Comparison of ENCODE assay signal across 21 mouse cellular contexts in genomic region chr16:91524206-91524605, GRCm38 (mm10). TPM values are rescaled to one million over a fixed set of nuclear protein-coding genes. Genes with fewer than 3 reads are reported as not detected.
DNase-seq lines count a peak whose midpoint lies in the region; TF ChIP-seq lines count a peak whose summit lies in the region.
"Had no signal": no experiment of that assay in that cellular context is flagged by ENCODE, and none has a peak within 500 bp of the region (broad histone marks: within the 10 kb centered on the region; RNA-seq: fewer than 3 reads in every experiment).

No protein-coding gene starts in this region.

- TF ChIP-seq CTCF in spleen, adult 2 months (IDR thresholded peaks at IDR 0.05; ENCODE audit: extremely low read depth, insufficient read depth, insufficient read length, insufficient replicate concordance), result no peak

- WGBS in spleen, adult 2 months, result 45% methylated on average over 5 of the region's 5 CpGs
- whole genome bisulfite sequencing in macrophage (ENCODE audit: missing documents), result 34% methylated on average over 5 of the region's 5 CpGs

- peaks cover 20% of the 10 kb centered on the region; the same call in 1 of the 2 replicates for H3K4me1 ChIP-seq in spleen, adult 2 months (ENCODE audit: control insufficient read depth, insufficient read depth, insufficient read length)
- H3K4me1 ChIP-seq: embryonic facial prominence, embryonic 10.5 days; forebrain, embryonic 12.5 days; hindbrain, embryonic 13.5 days had no signal

- H3K27ac ChIP-seq in spleen, adult 2 months (ENCODE audit: insufficient read depth, low read length), result peak overlapping the region; percentile 50; the same call in 1 of the 2 replicates
- H3K27ac ChIP-seq in macrophage, result peak overlapping the region; percentile 99
- H3K27ac ChIP-seq: embryonic facial prominence, embryonic 10.5 days; embryonic facial prominence, embryonic 13.5 days; forebrain, embryonic 12.5 days; forebrain, embryonic 15.5 days; hindbrain, embryonic 10.5 days; hindbrain, embryonic 13.5 days had no signal

- H3K36me3 ChIP-seq in spleen, adult 2 months (ENCODE audit: control insufficient read depth, insufficient read depth, low read length), result no peaks in the 10 kb centered on the region
- no peaks in the 10 kb centered on the region for H3K36me3 ChIP-seq in macrophage (ENCODE audit: inconsistent target)
- H3K36me3 ChIP-seq: embryonic facial prominence, embryonic 10.5 days; embryonic facial prominence, embryonic 13.5 days; forebrain, embryonic 12.5 days; forebrain, embryonic 15.5 days; hindbrain, embryonic 10.5 days; hindbrain, embryonic 13.5 days had no signal

- H3K4me3 ChIP-seq in spleen, adult 2 months (ENCODE audit: extremely low read depth, insufficient read depth, insufficient read length), result no peak overlapping the region
- no peak overlapping the region for H3K4me3 ChIP-seq in macrophage (ENCODE audit: inconsistent target)
- H3K4me3 ChIP-seq: embryonic facial prominence, embryonic 10.5 days; embryonic facial prominence, embryonic 13.5 days; erythroblast, embryonic 14.5 days; forebrain, embryonic 12.5 days; forebrain, embryonic 15.5 days; hindbrain, embryonic 10.5 days; hindbrain, embryonic 13.5 days had no signal

- no peaks in the 10 kb centered on the region for H3K27me3 ChIP-seq in spleen, adult 2 months (ENCODE audit: control insufficient read depth, insufficient read depth, low read length)
- H3K27me3 ChIP-seq: embryonic facial prominence, embryonic 13.5 days; forebrain, embryonic 12.5 days; forebrain, embryonic 15.5 days; hindbrain, embryonic 13.5 days had no signal

- intact Hi-C loops in heart, postnatal 36 days (cut with DNase I), result no loop called here

- TF ChIP-seq POLR2A in spleen, adult 2 months (IDR thresholded peaks at IDR 0.05; ENCODE audit: low read depth, low read length), result no peak

- no peaks in the 10 kb centered on the region for H3K79me2 ChIP-seq in macrophage (ENCODE audit: inconsistent target)

- peak; percentile 88 for DNase-seq in heart, adult 11 months
- no peak for DNase-seq in heart, postnatal 36 days
- no peak for DNase-seq in spleen, adult 2 months (ENCODE audit: low read depth in 1 of 2, low spot score in 2 of 2)
- DNase-seq in spleen, postnatal 36 days (ENCODE audit: low spot score in 2 of 2), result no peak
- DNase-seq in left cerebral cortex, adult 8-10 months (ENCODE audit: low spot score in 2 of 2), result no peak
- DNase-seq: adrenal gland, adult 8-10 months; adrenal gland, postnatal 25 days; cerebellum, adult 11-12 months; cerebellum, adult 8-10 months; cerebellum, postnatal 10 days; cerebellum, postnatal 36 days; embryo, embryonic 11 days; gastrocnemius, postnatal 25 days had no signal

RNA-seq across cellular contexts. Expression of gene Ifngr2, which starts 22.7 kb away (rescaled TPM):
- total RNA-seq in heart, postnatal 36 days (2021), result 100 to 1,000 TPM; 128 to 159 TPM
- 18.7 and 36.7 TPM in 2 replicates for polyA plus RNA-seq in spleen, adult 2 months (2012; rRNA removed)
- total RNA-seq in macrophage (2018; cell fraction: chromatin; rRNA removed), result 10 to 100 TPM; 29.9 to 65.9 (median 45.2) TPM
- total RNA-seq in macrophage (2018; cell fraction: cytosol; rRNA removed), result 100 to 1,000 TPM in 21 of 26 experiments, 10 to 100 TPM in 5; 91.2 to 131 (median 118) TPM
- 100 to 1,000 TPM in 3 of 26 experiments, 10 to 100 TPM in 23; 53.5 to 110 (median 76.6) TPM for total RNA-seq in macrophage (2018; cell fraction: nucleus; rRNA removed)
- polyA plus RNA-seq in macrophage (2018), result 53.8 to 84.8 TPM (median 83.9 TPM) in 3 replicates
- total RNA-seq in left cerebral cortex, adult 8-10 months (2022), result 10 to 100 TPM; 25.2 to 37.4 (median 32.2) TPM

RNA-seq across cellular contexts. Expression of gene Ifnar1, which starts 39.2 kb away (rescaled TPM):
- 10 to 100 TPM; 31.5 to 32.6 TPM for total RNA-seq in heart, postnatal 36 days (2021)
- polyA plus RNA-seq in spleen, adult 2 months (2012; rRNA removed), result 22.3 and 25.4 TPM in 2 replicates
- total RNA-seq in macrophage (2018; cell fraction: chromatin; rRNA removed), result 100 to 1,000 TPM; 157 to 461 (median 270) TPM
- total RNA-seq in macrophage (2018; cell fraction: cytosol; rRNA removed), result 100 to 1,000 TPM in 4 of 26 experiments, 10 to 100 TPM in 22; 61.9 to 145 (median 84.6) TPM
- total RNA-seq in macrophage (2018; cell fraction: nucleus; rRNA removed), result 100 to 1,000 TPM; 208 to 496 (median 273) TPM
- 64.7 to 104 TPM (median 89.0 TPM) in 3 replicates for polyA plus RNA-seq in macrophage (2018)
- total RNA-seq in left cerebral cortex, adult 8-10 months (2022), result 10 to 100 TPM; 45.4 to 56.2 (median 49.8) TPM
